Mouse (Mus musculus) large intestine, adult 2 months (tissue): ENCODE results near the gene Ncf4. TPM values are rescaled to one million over a fixed set of nuclear protein-coding genes. Genes with fewer than 3 reads are reported as not detected.

ENCODE experiments used
- DNase-seq: peaks from one replicate; pipeline ENCODE4 v3.0.0-alpha.2; 2012; ENCODE audit warnings: low read depth, low spot score
- WGBS: fragments of 180-500 bp; shearing (Covaris S2); methylation state at CpG from one replicate; pipeline ENCODE4 v1.1.7; 2018; 5-methylcytosine and 5-hydroxymethylcytosine counted together
- polyA plus RNA-seq: library from polyadenylated mRNA; depleted of rRNA; stranded (reverse); fragments of >200 nt; gene quantifications from 2 replicates; pipeline ENCODE4 v1.2.3, GENCODE M21; 2012; rRNA removed

Gene Ncf4
- polyA plus RNA-seq = 20.4 and 22.8 TPM in 2 replicates

GRCm38 (mm10) chr15:78244695-78245492 lies at the start of gene Ncf4:
Gene Ncf4, plus strand, starts transcription at chr15:78244801.
- DNase-seq = no peak
- 54% methylated on average over 7 of the region's 7 CpGs for WGBS

- DNase-seq = no peak
- WGBS = 75% methylated on average over 28 of the region's 28 CpGs
Observed at GRCm38 (mm10) chr15:78195096-78195880, 49.3 kb upstream of the Ncf4 start.

- 5% methylated on average over 41 of the region's 41 CpGs for WGBS
- no peak for DNase-seq
Observed at GRCm38 (mm10) chr15:78204053-78204847, 40.4 kb upstream of the Ncf4 start.

- 42% methylated on average over 3 of the region's 3 CpGs for WGBS
- no peak for DNase-seq
Observed at GRCm38 (mm10) chr15:78205192-78205591, 39.4 kb upstream of the Ncf4 start.

GRCm38 (mm10) chr15:78206312-78206711 lies 38.3 kb upstream of the Ncf4 start, which contains the start of gene Pvalb:
Gene Pvalb, minus strand, starts transcription at chr15:78206400.
- 83% methylated on average over 7 of the region's 7 CpGs for whole genome bisulfite sequencing
- DNase-seq = no peak

GRCm38 (mm10) chr15:78210203-78210602 lies 34.4 kb upstream of the Ncf4 start:
- DNase-seq = no peak
- 65% methylated on average over 4 of the region's 4 CpGs for WGBS

- WGBS = 75% methylated on average over 8 of the region's 8 CpGs
- DNase-seq = no peak
Observed at GRCm38 (mm10) chr15:78211367-78211766, 33.2 kb upstream of the Ncf4 start.

GRCm38 (mm10) chr15:78215269-78215668 lies 29.3 kb upstream of the Ncf4 start:
- DNase-seq = no peak
- 72% methylated on average over 9 of the region's 9 CpGs for WGBS

- DNase-seq = no peak
- WGBS = 77% methylated on average over 12 of the region's 12 CpGs
Observed at GRCm38 (mm10) chr15:78227816-78228215, 16.8 kb upstream of the Ncf4 start.

GRCm38 (mm10) chr15:78231346-78232331 lies 13.0 kb upstream of the Ncf4 start:
- DNase-seq = no peak
- 30% methylated on average over 13 of the region's 13 CpGs for WGBS

GRCm38 (mm10) chr15:78234823-78235509 lies 9.6 kb upstream of the Ncf4 start:
- DNase-seq = no peak
- WGBS = 40% methylated on average over 5 of the region's 5 CpGs

GRCm38 (mm10) chr15:78239453-78239852 lies 5.1 kb upstream of the Ncf4 start:
- peak; percentile 63 for DNase-seq
- WGBS = 23% methylated on average over 10 of the region's 10 CpGs

- WGBS = 44% methylated on average over 14 of the region's 14 CpGs
- no peak for DNase-seq
Observed at GRCm38 (mm10) chr15:78239956-78240617, 4.5 kb upstream of the Ncf4 start.

- WGBS = 42% methylated on average over 11 of the region's 11 CpGs
- no peak for DNase-seq
Observed at GRCm38 (mm10) chr15:78241335-78241734, 3.3 kb upstream of the Ncf4 start.

- DNase-seq = no peak
- WGBS = 77% methylated on average over 8 of the region's 8 CpGs
Observed at GRCm38 (mm10) chr15:78243061-78243460, 1.5 kb upstream of the Ncf4 start.

GRCm38 (mm10) chr15:78243774-78244173 lies 827 bp upstream of the Ncf4 start:
- no peak for DNase-seq
- WGBS = 55% methylated on average over 6 of the region's 6 CpGs

- DNase-seq = no peak
- WGBS = 71% methylated on average over 18 of the region's 18 CpGs
Observed at GRCm38 (mm10) chr15:78246143-78247116, 1.8 kb downstream of the Ncf4 start.
